9 mouse cellular contexts compared by ENCODE assay signal in the genomic region with DNA sequence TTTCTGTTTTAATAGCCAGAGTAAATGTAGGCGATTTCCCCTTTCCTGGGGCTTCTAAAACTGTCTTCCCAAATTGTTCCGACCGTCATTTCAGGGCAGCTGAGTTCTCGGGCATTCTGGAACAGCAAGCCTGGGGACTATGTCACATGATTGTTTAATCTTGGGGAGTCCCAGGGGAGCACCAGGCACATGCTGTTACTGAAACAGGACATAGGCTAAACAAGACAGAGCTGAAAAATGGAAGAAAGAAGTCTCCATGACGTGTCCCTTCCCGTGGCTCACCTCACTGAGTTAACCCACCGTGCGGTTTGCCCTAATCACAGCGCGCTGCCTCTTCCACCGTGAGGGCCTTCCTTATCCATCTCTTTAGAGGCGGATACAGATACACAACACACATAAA.
A peak's percentile ranks its signal among the peaks of the same experiment; 100 is the strongest.
DNase-seq lines count a peak whose midpoint lies in the region; ATAC-seq and TF ChIP-seq lines count a peak whose summit lies in the region.
"Had no signal": no experiment of that assay in that cellular context is flagged by ENCODE, and none has a peak within 500 bp of the region (broad histone marks: within the 10 kb centered on the region; RNA-seq: fewer than 3 reads in every experiment).

No protein-coding gene starts in this region.

- H3K27ac ChIP-seq in kidney, postnatal 0 days: peak overlapping the region; percentile 86
- no peak overlapping the region for H3K27ac ChIP-seq in forebrain, embryonic 16.5 days (ENCODE audit: low read length)
- no peak overlapping the region for H3K27ac ChIP-seq in intestine, postnatal 0 days (ENCODE audit: low read depth, low read length)
- H3K27ac ChIP-seq in neural tube, embryonic 15.5 days (replicated peaks): peak overlapping the region; percentile 77
- H3K27ac ChIP-seq: liver, embryonic 15.5 days had no signal

- no peak for TF ChIP-seq CTCF in kidney, postnatal 0 days (IDR thresholded peaks at IDR 0.05; ENCODE audit: low read depth)
- no peak for TF ChIP-seq CTCF in intestine, postnatal 0 days (IDR thresholded peaks at IDR 0.05; ENCODE audit: low read depth)

- H3K9ac ChIP-seq in kidney, postnatal 0 days (ENCODE audit: low read depth, low read length): no peak overlapping the region
- no peak overlapping the region for H3K9ac ChIP-seq in forebrain, embryonic 16.5 days (replicated peaks; ENCODE audit: low read depth, low read length)
- no peak overlapping the region for H3K9ac ChIP-seq in intestine, postnatal 0 days (ENCODE audit: low read depth, low read length)
- no peak overlapping the region for H3K9ac ChIP-seq in neural tube, embryonic 15.5 days (replicated peaks)
- H3K9ac ChIP-seq: liver, embryonic 15.5 days had no signal

- no peaks in the 10 kb centered on the region for H3K9me3 ChIP-seq in kidney, postnatal 0 days (replicated peaks; ENCODE audit: low read length)
- no peaks in the 10 kb centered on the region for H3K9me3 ChIP-seq in forebrain, embryonic 16.5 days (ENCODE audit: control insufficient read depth, low read length)
- no peaks in the 10 kb centered on the region for H3K9me3 ChIP-seq in intestine, postnatal 0 days (ENCODE audit: control insufficient read depth)
- no peaks in the 10 kb centered on the region for H3K9me3 ChIP-seq in neural tube, embryonic 15.5 days (replicated peaks)
- H3K9me3 ChIP-seq: liver, embryonic 15.5 days had no signal

- no peak for ATAC-seq in kidney, postnatal 0 days (replicated peaks; ENCODE audit: low FRiP score, low read depth)
- ATAC-seq in forebrain, embryonic 16.5 days: no peak
- no peak for ATAC-seq in intestine, postnatal 0 days
- 0 out of 2 replicates have a peak, but pooled peaks have one; percentile 13 for ATAC-seq in neural tube, embryonic 15.5 days (ENCODE audit: low FRiP score)
- no peak for ATAC-seq in megakaryocyte-erythroid progenitor cell, adult 5-6 weeks (replicated peaks; ENCODE audit: low FRiP score, low TSS enrichment, poor library complexity, severe bottlenecking)
- no peak for ATAC-seq in activated CD4-positive, CD25-positive, alpha-beta regulatory T cell, adult 4 months
- ATAC-seq in monocyte, adult 5-6 weeks (replicated peaks; ENCODE audit: insufficient number of reproducible peaks, low FRiP score, low TSS enrichment, poor library complexity, severe bottlenecking): no peak

- H3K27me3 ChIP-seq in kidney, postnatal 0 days (ENCODE audit: insufficient read depth, low read length): no peaks in the 10 kb centered on the region
- no peaks in the 10 kb centered on the region; the same call in 1 of the 2 replicates for H3K27me3 ChIP-seq in forebrain, embryonic 16.5 days (replicated peaks; ENCODE audit: control insufficient read depth, insufficient read depth, low read length)
- H3K27me3 ChIP-seq in intestine, postnatal 0 days (replicated peaks; ENCODE audit: control insufficient read depth, insufficient read depth, low read length): no peaks in the 10 kb centered on the region
- no peaks in the 10 kb centered on the region for H3K27me3 ChIP-seq in neural tube, embryonic 15.5 days (replicated peaks)
- H3K27me3 ChIP-seq: liver, embryonic 15.5 days had no signal

- peaks cover 7% of the 10 kb centered on the region; the same call in 1 of the 2 replicates for H3K4me1 ChIP-seq in kidney, postnatal 0 days (replicated peaks; ENCODE audit: insufficient read depth, low read length)
- peaks cover 27% of the 10 kb centered on the region for H3K4me1 ChIP-seq in forebrain, embryonic 16.5 days (replicated peaks; ENCODE audit: control insufficient read depth, insufficient read depth, low read length)
- H3K4me1 ChIP-seq in intestine, postnatal 0 days (replicated peaks; ENCODE audit: control insufficient read depth, insufficient read depth, low read length): no peaks in the 10 kb centered on the region
- peaks cover 43% of the 10 kb centered on the region for H3K4me1 ChIP-seq in neural tube, embryonic 15.5 days
- H3K4me1 ChIP-seq: liver, embryonic 15.5 days had no signal

- no peak for DNase-seq in kidney, postnatal 0 days (ENCODE audit: low spot score)
- no peak for DNase-seq in kidney, adult 11 months

- 37% methylated on average over 12 of the region's 12 CpGs for whole genome bisulfite sequencing in kidney, postnatal 0 days
- 18% methylated on average over 12 of the region's 12 CpGs for WGBS in forebrain, embryonic 16.5 days
- 46% methylated on average over 12 of the region's 12 CpGs for WGBS in intestine, postnatal 0 days
- WGBS in neural tube, embryonic 15.5 days: 12% methylated on average over 12 of the region's 12 CpGs

- H3K36me3 ChIP-seq in kidney, postnatal 0 days (ENCODE audit: insufficient read depth, low read length): no peaks in the 10 kb centered on the region
- no peaks in the 10 kb centered on the region for H3K36me3 ChIP-seq in forebrain, embryonic 16.5 days (ENCODE audit: control insufficient read depth, insufficient read depth)
- no peaks in the 10 kb centered on the region for H3K36me3 ChIP-seq in intestine, postnatal 0 days (ENCODE audit: control insufficient read depth, insufficient read depth)
- no peaks in the 10 kb centered on the region for H3K36me3 ChIP-seq in neural tube, embryonic 15.5 days
- H3K36me3 ChIP-seq: liver, embryonic 15.5 days had no signal

- peak overlapping the region; percentile 53 for H3K4me2 ChIP-seq in kidney, postnatal 0 days (ENCODE audit: low read length)
- peak overlapping the region; percentile 42 for H3K4me2 ChIP-seq in forebrain, embryonic 16.5 days (ENCODE audit: low read length)
- peak overlapping the region; percentile 43 for H3K4me2 ChIP-seq in intestine, postnatal 0 days (replicated peaks; ENCODE audit: low read depth)
- H3K4me2 ChIP-seq in neural tube, embryonic 15.5 days: peak overlapping the region; percentile 48
- H3K4me2 ChIP-seq: liver, embryonic 15.5 days had no signal

- H3K4me3 ChIP-seq in kidney, postnatal 0 days (replicated peaks; ENCODE audit: low read depth, low read length): no peak overlapping the region
- H3K4me3 ChIP-seq in forebrain, embryonic 16.5 days (replicated peaks; ENCODE audit: low read length): 0 out of 2 replicates have a peak overlapping the region, but pooled peaks have one; percentile 4
- H3K4me3 ChIP-seq in intestine, postnatal 0 days (ENCODE audit: low read depth, low read length): no peak overlapping the region
- H3K4me3 ChIP-seq in neural tube, embryonic 15.5 days (replicated peaks): peak overlapping the region; percentile 31; the same call in 1 of the 2 replicates
- H3K4me3 ChIP-seq: liver, embryonic 15.5 days had no signal

Comparison
In these comparisons a context has a peak if more than half of its experiments do, and no peak if none do; other contexts are left out.
1. H3K27ac ChIP-seq: peak in kidney, postnatal 0 days (single experiment) and neural tube, embryonic 15.5 days (single experiment); none in forebrain, embryonic 16.5 days (single experiment) and intestine, postnatal 0 days (single experiment).
2. H3K4me3 ChIP-seq: peak in forebrain, embryonic 16.5 days (single experiment) and neural tube, embryonic 15.5 days (single experiment); none in kidney, postnatal 0 days (single experiment) and intestine, postnatal 0 days (single experiment).
3. Peak in every context shown above with its lines, with median percentiles within 50 percentile points of each other: H3K4me2 ChIP-seq.